Mouse (Mus musculus): ENCODE measurements around the gene Arhgef3.

Gene Arhgef3

GRCm38 (mm10) chr14:27348088-27348487 lies 233.4 kb downstream of the Arhgef3 start:
- no peak for DNase-seq (ENCODE audit: low spot score)

GRCm38 (mm10) chr14:27348656-27349055 lies 234.0 kb downstream of the Arhgef3 start:
- DNase-seq (ENCODE audit: low spot score) = no peak

GRCm38 (mm10) chr14:27349120-27349519 lies 234.4 kb downstream of the Arhgef3 start:
- DNase-seq (ENCODE audit: low spot score) = no peak

- DNase-seq (ENCODE audit: low spot score) = no peak
These were observed 235.4 kb downstream of the Arhgef3 start for GRCm38 (mm10) chr14:27349828-27350729.

- no peak for DNase-seq (ENCODE audit: low spot score)
These were observed 236.4 kb downstream of the Arhgef3 start for GRCm38 (mm10) chr14:27351051-27351475.

GRCm38 (mm10) chr14:27351476-27352079 lies 236.9 kb downstream of the Arhgef3 start:
- DNase-seq (ENCODE audit: low spot score) = no peak

GRCm38 (mm10) chr14:27352470-27352869 lies 237.8 kb downstream of the Arhgef3 start:
- DNase-seq (ENCODE audit: low spot score) = no peak

- no peak for DNase-seq (ENCODE audit: low spot score)
These were observed 240.5 kb downstream of the Arhgef3 start for GRCm38 (mm10) chr14:27355151-27355550.

- no peak for DNase-seq (ENCODE audit: low spot score)
These were observed 241.2 kb downstream of the Arhgef3 start for GRCm38 (mm10) chr14:27355937-27356336.

GRCm38 (mm10) chr14:27357139-27357538 lies 242.4 kb downstream of the Arhgef3 start:
- no peak for DNase-seq (ENCODE audit: low spot score)

- DNase-seq (ENCODE audit: low spot score) = no peak
These were observed 243.5 kb downstream of the Arhgef3 start for GRCm38 (mm10) chr14:27358202-27358601.

- DNase-seq (ENCODE audit: low spot score) = no peak
These were observed 246.2 kb downstream of the Arhgef3 start for GRCm38 (mm10) chr14:27360849-27361248.

GRCm38 (mm10) chr14:27361514-27361913 lies 246.8 kb downstream of the Arhgef3 start:
- DNase-seq (ENCODE audit: low spot score) = no peak

GRCm38 (mm10) chr14:27364668-27365257 lies 250.1 kb downstream of the Arhgef3 start:
- no peak for DNase-seq (ENCODE audit: low spot score)

GRCm38 (mm10) chr14:27367117-27367711 lies 252.5 kb downstream of the Arhgef3 start:
- no peak for DNase-seq (ENCODE audit: low spot score)

- no peak for DNase-seq (ENCODE audit: low spot score)
These were observed 253.9 kb downstream of the Arhgef3 start for GRCm38 (mm10) chr14:27368619-27369018.

- DNase-seq (ENCODE audit: low spot score) = no peak
These were observed 254.8 kb downstream of the Arhgef3 start for GRCm38 (mm10) chr14:27369503-27369902.

GRCm38 (mm10) chr14:27371669-27372076 lies 257.0 kb downstream of the Arhgef3 start:
- DNase-seq (ENCODE audit: low spot score) = no peak

GRCm38 (mm10) chr14:27373498-27373897 lies 258.8 kb downstream of the Arhgef3 start:
- DNase-seq (ENCODE audit: low spot score) = no peak

- no peak for DNase-seq (ENCODE audit: low spot score)
These were observed 261.5 kb downstream of the Arhgef3 start for GRCm38 (mm10) chr14:27376115-27376648.

GRCm38 (mm10) chr14:27378669-27379068 lies 264.0 kb downstream of the Arhgef3 start:
- DNase-seq (ENCODE audit: low spot score) = no peak

GRCm38 (mm10) chr14:27379404-27379803 lies 264.7 kb downstream of the Arhgef3 start:
- no peak for DNase-seq (ENCODE audit: low spot score)

All from urinary bladder, postnatal 10 days (tissue).